Mouse (Mus musculus) forebrain, postnatal 0 days (tissue): ENCODE measurements around the gene Itpr1. TPM values are rescaled to one million over a fixed set of nuclear protein-coding genes. Genes with fewer than 3 reads are reported as not detected.

Experiments used
- ATAC-seq: fragments of 200-750 bp; cut with Nextera tagmentation; 2 replicates; pipeline ENCODE4 v1.8.0; 2017; ENCODE audit warnings: mild to moderate bottlenecking, moderate library complexity
- DNase-seq: peaks from one replicate; pipeline ENCODE4 v3.0.0-alpha.2; 2015
- H3K27ac ChIP-seq: fragments of 300-500 bp; sonication (generic); 2 replicates; pipeline ENCODE4 v1.5.1; 2014; ENCODE audit warnings: low read depth, mild to moderate bottlenecking, antibody characterized with exemption, low read length, moderate library complexity, mixed read lengths
- H3K27me3 ChIP-seq: fragments of 300-500 bp; sonication (generic); 2 replicates; pipeline ENCODE4 v1.6.1; 2014; ENCODE audit warnings: mild to moderate bottlenecking, low read length, mixed read lengths; ENCODE audit not compliant: insufficient read depth
- H3K36me3 ChIP-seq: fragments of 300-500 bp; sonication (generic); 2 replicates; pipeline ENCODE4 v1.6.1; 2014; ENCODE audit warnings: mild to moderate bottlenecking, moderate library complexity; ENCODE audit not compliant: insufficient read depth
- H3K4me1 ChIP-seq: fragments of 300-500 bp; sonication (generic); 2 replicates; pipeline ENCODE4 v1.6.1; 2014; ENCODE audit warnings: antibody characterized with exemption; ENCODE audit not compliant: insufficient read depth
- H3K4me2 ChIP-seq: fragments of 300-500 bp; sonication (generic); 2 replicates; pipeline ENCODE4 v1.6.1; 2014; ENCODE audit warnings: low read depth, mild to moderate bottlenecking, moderate library complexity
- H3K4me3 ChIP-seq: fragments of 300-500 bp; sonication (generic); 2 replicates; pipeline ENCODE4 v1.5.1; 2014; ENCODE audit warnings: low read depth, low read length, mixed read lengths
- H3K9ac ChIP-seq: fragments of 300-500 bp; sonication (generic); 2 replicates; pipeline ENCODE4 v1.6.1; 2014; ENCODE audit warnings: mild to moderate bottlenecking
- H3K9me3 ChIP-seq: fragments of 300-500 bp; sonication (generic); 2 replicates; pipeline ENCODE4 v1.6.1; 2016; ENCODE audit warnings: low read length
- CTCF ChIP-seq: sonication (generic); IDR thresholded peaks from 2 replicates; pipeline ENCODE4 v1.5.1; 2016; ENCODE audit warnings: antibody characterized with exemption, control low read depth, low read depth
- WGBS: fragments of 180-500 bp; shearing (Covaris S2); extraction: QIAGEN DNeasy Blood & Tissue Kit; methylation state at CpG from one replicate; pipeline ENCODE4 v1.1.7; 2014; 5-methylcytosine and 5-hydroxymethylcytosine counted together
- polyA plus RNA-seq: library from polyadenylated mRNA; unstranded; fragments of >200 nt; fragmentation: Nextera tagmentation; extraction: Ambion mirVana; gene quantifications from 2 replicates; pipeline ENCODE4 v1.2.1, GENCODE M21; 2015
- total RNA-seq: library from RNA; depleted of rRNA; stranded (reverse); fragments of >200 nt; gene quantifications from 2 replicates; pipeline ENCODE4 v1.2.3, GENCODE M21; 2014

Gene Itpr1
- total and polyA plus RNA-seq, 2 experiments from 2014 or later, result 5.5 to 39.6 TPM

GRCm38 (mm10) chr6:108442291-108442690 lies 229.4 kb downstream of the Itpr1 start:
- Histone ChIP-seq H3K36me3 (no peaks in the 10 kb centered on the region), H3K27me3 (no peaks in the 10 kb centered on the region), H3K4me2 (no peak overlapping the region), H3K4me1 (no peaks in the 10 kb centered on the region), H3K27ac (no peak overlapping the region), H3K9ac (no peak overlapping the region), H3K4me3 (no peak overlapping the region), H3K9me3 (no peaks in the 10 kb centered on the region)
- TF ChIP-seq CTCF, result no peak
- ATAC-seq, result no peak
- DNase-seq, result no peak
- WGBS, result 96% methylated on average over 3 of the region's 3 CpGs

GRCm38 (mm10) chr6:108444435-108444834 lies 231.5 kb downstream of the Itpr1 start:
- Histone ChIP-seq H3K9me3 (no peaks in the 10 kb centered on the region), H3K4me1 (no peaks in the 10 kb centered on the region), H3K27me3 (no peaks in the 10 kb centered on the region), H3K27ac (no peak overlapping the region), H3K36me3 (no peaks in the 10 kb centered on the region), H3K4me3 (no peak overlapping the region), H3K4me2 (no peak overlapping the region), H3K9ac (no peak overlapping the region)
- WGBS, result 53% methylated on average over 7 of the region's 7 CpGs
- no peak for TF ChIP-seq CTCF
- ATAC-seq, result peak; percentile 40; the same call in 1 of the 2 replicates
- DNase-seq, result peak; percentile 22

GRCm38 (mm10) chr6:108445006-108445405 lies 232.1 kb downstream of the Itpr1 start:
- H3K4me3 ChIP-seq, result no peak overlapping the region
- H3K27ac ChIP-seq, result no peak overlapping the region
- 88% methylated on average over 7 of the region's 7 CpGs for WGBS
- DNase-seq, result no peak
- H3K9ac ChIP-seq, result no peak overlapping the region
- no peak for ATAC-seq
- no peak overlapping the region for H3K4me2 ChIP-seq
- H3K27me3 ChIP-seq, result no peaks in the 10 kb centered on the region
- H3K36me3 ChIP-seq, result no peaks in the 10 kb centered on the region
- no peaks in the 10 kb centered on the region for H3K9me3 ChIP-seq
- no peaks in the 10 kb centered on the region for H3K4me1 ChIP-seq
- no peak for TF ChIP-seq CTCF

GRCm38 (mm10) chr6:108446766-108447165 lies 233.9 kb downstream of the Itpr1 start:
- Histone ChIP-seq H3K36me3 (no peaks in the 10 kb centered on the region), H3K9me3 (no peaks in the 10 kb centered on the region), H3K4me3 (no peak overlapping the region), H3K4me1 (no peaks in the 10 kb centered on the region), H3K27me3 (no peaks in the 10 kb centered on the region), H3K4me2 (no peak overlapping the region), H3K9ac (no peak overlapping the region), H3K27ac (no peak overlapping the region)
- ATAC-seq, result no peak
- 76% methylated on average over 1 of the region's 1 CpGs for WGBS
- no peak for DNase-seq
- no peak for TF ChIP-seq CTCF

GRCm38 (mm10) chr6:108447179-108447845 lies 234.4 kb downstream of the Itpr1 start:
- H3K9ac ChIP-seq, result no peak overlapping the region
- H3K9me3 ChIP-seq, result no peaks in the 10 kb centered on the region
- no peak overlapping the region for H3K4me3 ChIP-seq
- DNase-seq (peak; percentile 40), ATAC-seq (peak; percentile 68)
- no peak overlapping the region for H3K4me2 ChIP-seq
- WGBS, result 57% methylated on average over 8 of the region's 8 CpGs
- no peaks in the 10 kb centered on the region for H3K27me3 ChIP-seq
- TF ChIP-seq CTCF, result no peak
- no peaks in the 10 kb centered on the region for H3K36me3 ChIP-seq
- no peak overlapping the region for H3K27ac ChIP-seq
- H3K4me1 ChIP-seq, result no peaks in the 10 kb centered on the region

GRCm38 (mm10) chr6:108448016-108448735 lies 235.3 kb downstream of the Itpr1 start:
- WGBS, result 75% methylated on average over 11 of the region's 11 CpGs
- H3K9me3 ChIP-seq, result no peaks in the 10 kb centered on the region
- ATAC-seq (no peak), DNase-seq (no peak)
- no peaks in the 10 kb centered on the region for H3K4me1 ChIP-seq
- no peak for TF ChIP-seq CTCF
- no peaks in the 10 kb centered on the region for H3K36me3 ChIP-seq
- H3K4me3 ChIP-seq, result no peak overlapping the region
- no peaks in the 10 kb centered on the region for H3K27me3 ChIP-seq
- no peak overlapping the region for H3K27ac ChIP-seq
- H3K4me2 ChIP-seq, result no peak overlapping the region
- no peak overlapping the region for H3K9ac ChIP-seq

GRCm38 (mm10) chr6:108448864-108449263 lies 236.0 kb downstream of the Itpr1 start:
- H3K4me1 ChIP-seq, result no peaks in the 10 kb centered on the region
- H3K36me3 ChIP-seq, result no peaks in the 10 kb centered on the region
- ATAC-seq, result no peak
- H3K27me3 ChIP-seq, result no peaks in the 10 kb centered on the region
- no peak overlapping the region for H3K27ac ChIP-seq
- H3K9me3 ChIP-seq, result no peaks in the 10 kb centered on the region
- no peak overlapping the region for H3K9ac ChIP-seq
- TF ChIP-seq CTCF, result no peak
- H3K4me2 ChIP-seq, result no peak overlapping the region
- WGBS, result 42% methylated on average over 2 of the region's 2 CpGs
- DNase-seq, result no peak
- no peak overlapping the region for H3K4me3 ChIP-seq
